Mouse (Mus musculus): ENCODE results near the gene Cers3.

Cers3 gene

GRCm38 (mm10) chr7:66743377-66743781 is at the start of gene Cers3:
Gene Cers3 (plus strand): TSS chr7:66743504.
- no peak for DNase-seq (ENCODE audit: low read depth)

DNA sequence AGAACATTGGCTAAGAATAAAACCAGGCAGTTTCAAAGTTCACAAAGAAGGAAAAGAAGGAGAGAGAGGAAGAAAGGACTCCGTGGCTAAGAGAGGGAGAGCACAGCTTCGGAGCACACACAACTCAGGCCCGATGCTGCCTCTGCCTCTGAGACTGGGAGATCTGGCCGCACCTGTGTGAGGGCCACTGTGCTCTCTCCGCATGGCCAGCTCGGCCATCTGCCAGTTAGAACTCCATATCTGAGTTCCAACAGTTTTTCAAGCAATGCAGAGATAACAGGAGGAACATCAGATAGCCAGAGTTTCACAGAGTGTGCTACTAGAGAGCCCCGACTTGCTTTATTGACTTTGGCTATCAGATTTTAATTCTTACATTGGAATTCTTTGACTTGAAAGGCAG is 48.8 kb upstream of the Cers3 start:
- DNase-seq (ENCODE audit: low read depth), result no peak

GRCm38 (mm10) chr7:66702721-66703120 is 40.6 kb upstream of the Cers3 start:
- DNase-seq (ENCODE audit: low read depth), result no peak

DNA sequence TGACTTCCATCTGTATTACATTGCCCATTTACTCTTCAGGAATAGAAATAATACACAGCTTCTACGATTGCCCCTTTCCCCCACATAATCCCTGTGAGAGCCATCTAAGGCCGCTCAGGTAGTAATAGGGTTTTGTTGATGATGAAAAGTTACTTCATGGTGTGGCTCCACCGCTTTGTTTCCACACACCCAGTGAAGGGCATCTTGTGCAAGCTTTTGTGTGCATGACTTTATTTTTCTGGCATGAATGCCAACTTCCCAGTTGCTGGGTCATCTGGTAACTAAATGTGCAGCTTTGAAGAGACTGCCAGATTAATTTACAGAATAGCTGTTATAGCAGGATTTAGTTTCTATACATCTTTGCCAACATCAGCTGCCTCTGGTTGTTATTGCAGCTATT is 38.7 kb upstream of the Cers3 start:
- DNase-seq (ENCODE audit: low read depth), result no peak

DNA sequence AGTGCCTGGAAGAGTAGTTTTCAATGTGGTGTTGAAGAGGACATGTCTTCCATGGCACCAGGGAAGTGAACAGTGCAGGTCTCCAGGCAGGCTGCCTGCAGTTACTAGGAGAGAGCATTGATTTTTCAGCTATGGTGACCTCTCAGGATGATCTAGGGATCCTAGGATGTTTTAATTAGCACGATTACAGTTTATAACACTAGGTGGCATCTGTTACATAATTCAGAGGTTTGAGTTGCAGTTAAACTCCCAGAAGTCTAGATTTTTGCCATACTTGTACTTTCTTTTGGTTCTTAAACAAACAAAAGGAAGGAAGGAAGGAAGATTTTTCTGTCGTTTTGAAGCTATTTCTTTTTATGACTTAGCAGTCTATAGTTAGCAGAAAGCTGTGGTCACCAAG is 32.1 kb upstream of the Cers3 start:
- DNase-seq (ENCODE audit: low read depth), result no peak

DNA sequence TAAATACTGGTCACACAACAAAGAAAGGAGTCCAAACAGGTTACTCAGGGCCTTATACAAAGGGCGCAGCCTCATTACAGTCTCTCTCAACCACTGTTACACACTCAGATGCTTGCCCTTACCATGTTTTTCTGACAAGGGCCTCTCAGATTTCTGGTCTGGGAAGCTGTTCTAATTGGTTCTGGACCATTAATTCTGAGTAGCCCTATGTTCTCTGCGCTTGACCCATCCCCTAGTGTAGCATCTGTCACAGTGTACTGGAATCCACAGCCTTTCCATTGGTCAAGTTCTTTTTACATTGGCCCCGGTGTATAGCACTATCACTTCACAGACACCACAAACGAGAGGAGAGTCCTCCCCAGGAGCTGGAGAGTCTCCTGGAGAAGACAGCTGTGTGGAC is 18.8 kb upstream of the Cers3 start:
- DNase-seq (ENCODE audit: low read depth), result no peak

DNA sequence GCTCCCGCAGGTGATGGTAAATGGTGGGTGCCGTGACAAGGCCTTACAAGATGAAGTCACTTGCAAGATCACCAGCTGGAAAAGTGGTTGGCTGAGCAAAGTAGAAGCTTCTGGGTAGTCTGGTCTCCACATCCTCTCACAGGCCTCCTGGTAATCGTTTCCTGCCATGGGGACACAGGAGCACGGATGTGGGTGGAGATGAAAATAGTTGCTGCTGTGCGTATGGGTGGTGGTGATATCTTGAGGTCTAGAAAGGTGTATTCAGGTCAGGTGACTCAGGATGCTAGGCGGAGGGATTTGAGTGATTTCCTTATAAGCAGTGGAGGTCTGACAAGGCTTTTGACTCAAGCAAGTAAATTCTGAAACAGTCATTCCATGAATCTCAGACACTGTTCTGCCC is 18.4 kb upstream of the Cers3 start:
- DNase-seq (ENCODE audit: low read depth), result peak; percentile 45

GRCm38 (mm10) chr7:66728072-66728471 is 15.2 kb upstream of the Cers3 start:
- DNase-seq (ENCODE audit: low read depth), result no peak

DNA sequence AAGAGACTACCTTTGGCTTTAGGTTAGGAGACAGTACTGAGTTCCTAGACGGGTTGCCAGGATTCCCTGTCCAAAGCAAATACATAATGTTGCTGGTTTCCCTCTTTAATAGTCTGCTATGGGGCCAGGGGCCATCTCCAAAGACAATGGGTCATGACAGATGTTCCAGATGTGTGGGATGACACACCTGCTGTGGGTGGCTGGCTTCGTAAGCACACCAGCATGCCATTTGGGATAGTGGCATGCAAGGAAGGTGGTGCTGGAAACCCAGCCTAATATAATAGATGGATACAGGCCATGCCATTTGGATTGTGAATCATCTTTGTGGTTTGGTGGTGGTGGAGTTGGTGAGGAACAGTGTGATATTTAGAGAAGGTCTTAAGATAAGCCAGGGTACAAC is 14.1 kb upstream of the Cers3 start:
- DNase-seq (ENCODE audit: low read depth), result no peak

DNA sequence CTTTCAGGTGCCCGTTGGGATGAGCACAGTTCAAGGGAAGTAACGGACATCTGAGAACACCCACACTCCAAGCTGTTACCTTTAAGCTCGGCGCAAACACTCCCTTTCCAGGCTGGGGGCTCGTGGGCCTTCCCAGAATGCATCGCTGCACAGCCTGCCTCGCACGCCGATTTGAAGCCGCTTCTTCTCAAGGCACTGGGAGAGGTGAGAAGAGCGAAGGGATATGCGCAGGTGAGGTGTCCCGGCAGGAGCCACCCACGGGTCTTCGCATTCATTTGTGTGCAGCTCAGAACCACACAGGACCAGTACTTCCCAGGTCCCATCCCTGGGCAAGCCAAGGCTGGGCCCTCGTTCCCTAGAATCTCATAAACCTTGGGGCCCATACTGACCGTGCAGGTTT is 9.9 kb upstream of the Cers3 start:
- DNase-seq (ENCODE audit: low read depth), result no peak

GRCm38 (mm10) chr7:66733882-66734281 is 9.4 kb upstream of the Cers3 start:
- DNase-seq (ENCODE audit: low read depth), result no peak

- DNase-seq (ENCODE audit: low read depth), result no peak
Observed at GRCm38 (mm10) chr7:66734466-66734865, 8.8 kb upstream of the Cers3 start.

GRCm38 (mm10) chr7:66734993-66735392 is 8.3 kb upstream of the Cers3 start:
- DNase-seq (ENCODE audit: low read depth), result no peak

DNA sequence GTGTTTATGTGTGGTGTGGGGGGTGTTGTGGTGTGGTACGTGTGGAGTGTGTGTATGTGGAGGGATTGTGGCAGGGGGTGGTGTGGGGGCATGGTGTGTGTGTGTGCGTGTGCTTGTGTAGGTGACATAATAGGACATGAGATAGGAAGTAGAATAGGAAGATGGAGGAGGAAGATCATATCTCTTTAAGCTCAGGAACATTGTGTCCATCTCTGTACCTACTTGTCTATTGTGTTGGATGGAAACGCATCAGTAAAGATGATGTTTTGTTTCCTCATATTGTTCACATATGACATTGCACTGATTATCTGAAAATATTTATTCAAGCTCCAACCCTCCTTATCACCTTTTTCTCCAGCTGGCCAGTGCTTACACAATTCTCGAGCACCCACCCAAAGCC is 5.9 kb upstream of the Cers3 start:
- no peak for DNase-seq (ENCODE audit: low read depth)

DNA sequence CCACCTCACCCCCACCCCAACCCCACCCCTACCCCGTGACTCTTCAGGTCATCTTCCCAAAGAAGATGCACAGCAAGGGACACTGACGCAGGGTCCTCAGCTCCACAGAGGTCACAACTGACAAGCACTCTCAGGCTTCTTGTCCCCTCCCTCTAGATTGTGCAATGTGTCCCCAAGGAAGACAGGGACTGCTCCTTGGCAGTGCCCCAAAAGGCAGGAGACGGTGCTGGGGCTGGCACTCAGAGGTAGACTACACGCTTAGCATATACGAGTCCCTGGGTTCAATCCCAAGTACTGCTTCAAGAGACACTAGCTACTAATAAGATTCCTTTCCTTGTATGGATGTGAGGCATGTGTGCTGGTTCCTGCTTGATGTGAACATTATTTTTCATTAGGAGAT is 2.3 kb upstream of the Cers3 start:
- no peak for DNase-seq (ENCODE audit: low read depth)

- no peak for DNase-seq (ENCODE audit: low read depth)
Observed at GRCm38 (mm10) chr7:66741412-66741811, 1.9 kb upstream of the Cers3 start.

- DNase-seq (ENCODE audit: low read depth), result no peak
Observed at GRCm38 (mm10) chr7:66746972-66747371, 3.7 kb downstream of the Cers3 start.

GRCm38 (mm10) chr7:66749998-66750397 is 6.7 kb downstream of the Cers3 start:
- DNase-seq (ENCODE audit: low read depth), result no peak

GRCm38 (mm10) chr7:66753816-66754215 is 10.5 kb downstream of the Cers3 start:
- no peak for DNase-seq (ENCODE audit: low read depth)

GRCm38 (mm10) chr7:66755611-66756010 is 12.3 kb downstream of the Cers3 start:
- no peak for DNase-seq (ENCODE audit: low read depth)

GRCm38 (mm10) chr7:66769902-66770301 is 26.6 kb downstream of the Cers3 start:
- peak; percentile 6 for DNase-seq (ENCODE audit: low read depth)

DNA sequence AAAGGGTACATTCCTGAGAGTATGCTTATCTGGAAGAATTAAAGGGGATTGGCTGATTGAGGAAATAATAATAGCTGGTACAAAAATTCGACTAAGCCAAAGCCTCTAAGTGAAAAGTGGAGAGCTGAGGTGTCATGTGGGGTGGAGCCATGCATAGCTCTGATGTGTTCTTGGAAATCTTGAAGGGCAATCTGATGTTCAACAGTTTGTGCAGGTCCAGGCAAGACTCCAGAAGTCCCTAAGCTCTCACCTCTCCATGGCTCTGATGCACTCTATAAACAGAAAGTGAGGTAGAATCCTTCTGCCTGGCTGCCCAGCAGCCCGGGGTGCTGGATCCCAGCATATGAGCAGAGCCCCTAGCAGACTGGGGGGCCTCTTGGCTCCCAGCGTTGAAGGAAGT is 27.4 kb downstream of the Cers3 start:
- no peak for DNase-seq (ENCODE audit: low read depth)

DNA sequence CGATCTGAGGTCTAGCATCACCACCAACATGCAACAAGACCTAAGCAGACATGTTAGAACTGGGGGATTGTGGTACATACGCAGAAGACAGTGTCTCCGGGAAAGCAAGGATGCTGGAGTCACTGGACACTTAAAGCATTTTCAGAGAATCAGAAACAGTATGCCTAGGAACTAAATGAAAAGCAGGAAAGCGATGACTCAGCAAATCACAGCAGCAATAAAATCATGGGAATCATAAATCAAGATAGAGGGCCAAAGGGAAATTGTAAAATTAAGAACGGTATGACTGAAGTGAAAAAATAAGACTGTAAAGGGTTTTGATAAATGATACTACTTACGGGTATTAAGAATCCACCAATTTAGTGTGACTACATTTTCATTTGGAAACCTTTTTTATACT is 27.9 kb downstream of the Cers3 start:
- no peak for DNase-seq (ENCODE audit: low read depth)

- DNase-seq (ENCODE audit: low read depth), result no peak
Observed at GRCm38 (mm10) chr7:66779411-66779810, 36.1 kb downstream of the Cers3 start.

All from naive thymus-derived CD4-positive, alpha-beta T cell, adult 2 months (primary cell).